Comparison of ENCODE assay signal across 15 mouse cellular contexts in genomic region chr11:121380294-121380693, GRCm38 (mm10). TPM values are rescaled to one million over a fixed set of nuclear protein-coding genes. Genes with fewer than 3 reads are reported as not detected.
"Had no signal": no experiment of that assay in that cellular context is flagged by ENCODE, and none has a peak within 500 bp of the region (broad histone marks: within the 10 kb centered on the region; RNA-seq: fewer than 3 reads in every experiment).

No protein-coding gene starts in this region.

- H3K9ac ChIP-seq: limb, embryonic 15.5 days; liver, embryonic 12.5 days; lung, embryonic 15.5 days; midbrain, embryonic 13.5 days; neural tube, embryonic 15.5 days had no signal

- DNase-seq: kidney, adult 18-20 months; kidney, postnatal 10 days; kidney, postnatal 4 days; lung, postnatal 14 days; thymus, adult 18-20 months; thymus, postnatal 14 days had no signal

- H3K27me3 ChIP-seq: limb, embryonic 15.5 days; lung, embryonic 15.5 days; neural tube, embryonic 15.5 days had no signal

- H3K36me3 ChIP-seq: limb, embryonic 15.5 days; liver, embryonic 12.5 days; lung, embryonic 15.5 days; midbrain, embryonic 13.5 days had no signal

- H3K4me3 ChIP-seq: left cerebral cortex, adult 2 months; limb, embryonic 15.5 days; liver, embryonic 12.5 days; lung, embryonic 15.5 days; megakaryocyte, embryonic 14.5 days; midbrain, embryonic 13.5 days; myocyte; neural tube, embryonic 15.5 days had no signal

- H3K9me3 ChIP-seq: limb, embryonic 15.5 days; lung, embryonic 15.5 days; midbrain, embryonic 13.5 days; neural tube, embryonic 15.5 days had no signal

- H3K4me2 ChIP-seq: limb, embryonic 15.5 days; liver, embryonic 12.5 days; lung, embryonic 15.5 days; midbrain, embryonic 13.5 days; neural tube, embryonic 15.5 days had no signal

- H3K27ac ChIP-seq: left cerebral cortex, adult 2 months; limb, embryonic 15.5 days; liver, embryonic 12.5 days; lung, embryonic 15.5 days; macrophage; midbrain, embryonic 13.5 days; neural tube, embryonic 15.5 days had no signal

- ATAC-seq: liver, embryonic 12.5 days; midbrain, embryonic 13.5 days had no signal

- H3K4me1 ChIP-seq: limb, embryonic 15.5 days; liver, embryonic 12.5 days; lung, embryonic 15.5 days; neural tube, embryonic 15.5 days had no signal

RNA-seq across cellular contexts. Expression of gene Rab40b, which starts 7.8 kb away (rescaled TPM):
- polyA plus RNA-seq: macrophage had no signal
